8 mouse cellular contexts compared by ENCODE assay signal in genomic region chr7:84128661-84129060, GRCm38 (mm10). TPM values are rescaled to one million over a fixed set of nuclear protein-coding genes. Genes with fewer than 3 reads are reported as not detected.
DNase-seq lines count a peak whose midpoint lies in the region; ATAC-seq and TF ChIP-seq lines count a peak whose summit lies in the region.

No protein-coding gene starts in this region.

- 0 out of 2 replicates have a peak, but pooled peaks cover 2% of the 10 kb centered on the region for H3K79me2 ChIP-seq in heart, adult 2 months (replicated peaks; ENCODE audit: control insufficient read depth, insufficient read depth, low read length)

- H3K9me3 ChIP-seq in limb, embryonic 11.5 days (ENCODE audit: control insufficient read depth, low read length): no peaks in the 10 kb centered on the region
- H3K9me3 ChIP-seq in limb, embryonic 10.5 days (replicated peaks): no peaks in the 10 kb centered on the region
- H3K9me3 ChIP-seq in kidney, postnatal 0 days (replicated peaks; ENCODE audit: low read length): no peaks in the 10 kb centered on the region
- no peaks in the 10 kb centered on the region for H3K9me3 ChIP-seq in stomach, embryonic 14.5 days (ENCODE audit: control insufficient read depth, low read depth, low read length)

- H3K4me3 ChIP-seq in limb, embryonic 11.5 days (ENCODE audit: low read depth, low read length): no peak overlapping the region
- H3K4me3 ChIP-seq in limb, embryonic 10.5 days: no peak overlapping the region
- H3K4me3 ChIP-seq in heart, adult 2 months: no peak overlapping the region
- no peak overlapping the region for H3K4me3 ChIP-seq in kidney, postnatal 0 days (replicated peaks; ENCODE audit: low read depth, low read length)
- H3K4me3 ChIP-seq in stomach, embryonic 14.5 days (ENCODE audit: low read depth, low read length): no peak overlapping the region

- 74% methylated on average over 8 of the region's 8 CpGs for WGBS in limb, embryonic 11.5 days
- WGBS in limb, embryonic 10.5 days: 82% methylated on average over 8 of the region's 8 CpGs
- WGBS in heart, adult 2 months: 44% methylated on average over 8 of the region's 8 CpGs
- WGBS in kidney, postnatal 0 days: 34% methylated on average over 8 of the region's 8 CpGs
- WGBS in stomach, embryonic 14.5 days: 44% methylated on average over 8 of the region's 8 CpGs

- H3K36me3 ChIP-seq in limb, embryonic 11.5 days (ENCODE audit: control insufficient read depth, insufficient read depth, low read length): no peaks in the 10 kb centered on the region
- no peaks in the 10 kb centered on the region for H3K36me3 ChIP-seq in limb, embryonic 10.5 days
- H3K36me3 ChIP-seq in heart, adult 2 months (ENCODE audit: control insufficient read depth, insufficient read depth, low read length): peaks cover 6% of the 10 kb centered on the region; the same call in 1 of the 2 replicates
- H3K36me3 ChIP-seq in kidney, postnatal 0 days (ENCODE audit: insufficient read depth, low read length): 0 out of 2 replicates have a peak, but pooled peaks cover 4% of the 10 kb centered on the region
- no peaks in the 10 kb centered on the region for H3K36me3 ChIP-seq in stomach, embryonic 14.5 days (ENCODE audit: control insufficient read depth, insufficient read depth, low read length)

- TF ChIP-seq EP300 in heart, adult 2 months (IDR thresholded peaks at IDR 0.05; ENCODE audit: insufficient read depth, low read depth, low read length): peak; percentile 54; the same call in 1 of the 2 replicates

- no peak overlapping the region for H3K4me2 ChIP-seq in limb, embryonic 11.5 days (ENCODE audit: low read depth, severe bottlenecking)
- no peak overlapping the region for H3K4me2 ChIP-seq in kidney, postnatal 0 days (ENCODE audit: low read length)
- no peak overlapping the region for H3K4me2 ChIP-seq in stomach, embryonic 14.5 days (replicated peaks; ENCODE audit: low read depth, low read length)

- no peak for DNase-seq in limb, embryonic 11.5 days (ENCODE audit: low spot score)
- no peak for DNase-seq in limb, embryonic 10.5 days (ENCODE audit: low spot score)
- DNase-seq in heart, adult 2 months: peak; percentile 49 to 77
- peak; percentile 70 for DNase-seq in kidney, postnatal 0 days (ENCODE audit: low spot score)
- DNase-seq in natural killer cell, adult 2 months (ENCODE audit: low spot score in 2 of 2): no peak
- DNase-seq in liver: no peak

- TF ChIP-seq CTCF in heart, adult 2 months (IDR thresholded peaks at IDR 0.05): no peak
- TF ChIP-seq CTCF in kidney, postnatal 0 days (IDR thresholded peaks at IDR 0.05; ENCODE audit: low read depth): no peak

- ATAC-seq in limb, embryonic 11.5 days (ENCODE audit: insufficient number of reproducible peaks, low FRiP score, low TSS enrichment, low read depth): 0 out of 2 replicates have a peak, but pooled peaks have one; percentile 35
- ATAC-seq in kidney, postnatal 0 days (replicated peaks; ENCODE audit: low FRiP score, low read depth): peak; percentile 79; the same call in 1 of the 2 replicates
- ATAC-seq in stomach, embryonic 14.5 days (ENCODE audit: insufficient number of reproducible peaks, insufficient read depth, low FRiP score, low read depth): peak; percentile 74
- ATAC-seq in erythroid progenitor cell, adult 5-6 weeks (replicated peaks; ENCODE audit: low FRiP score, poor library complexity, severe bottlenecking): no peak

- no peak overlapping the region for H3K27ac ChIP-seq in limb, embryonic 11.5 days (replicated peaks; ENCODE audit: low read depth, low read length)
- no peak overlapping the region for H3K27ac ChIP-seq in limb, embryonic 10.5 days
- H3K27ac ChIP-seq in heart, adult 2 months: peak overlapping the region; percentile 72
- peak overlapping the region; percentile 66; the same call in 1 of the 2 replicates for H3K27ac ChIP-seq in kidney, postnatal 0 days
- H3K27ac ChIP-seq in stomach, embryonic 14.5 days (ENCODE audit: low read length): no peak overlapping the region

- H3K27me3 ChIP-seq in limb, embryonic 11.5 days (ENCODE audit: control insufficient read depth, insufficient read depth, low read length): no peaks in the 10 kb centered on the region
- H3K27me3 ChIP-seq in limb, embryonic 10.5 days (ENCODE audit: low read depth, poor library complexity, severe bottlenecking): no peaks in the 10 kb centered on the region
- no peaks in the 10 kb centered on the region for H3K27me3 ChIP-seq in heart, adult 2 months (ENCODE audit: control insufficient read depth, insufficient read depth, low read length)
- H3K27me3 ChIP-seq in kidney, postnatal 0 days (ENCODE audit: insufficient read depth, low read length): no peaks in the 10 kb centered on the region
- no peaks in the 10 kb centered on the region for H3K27me3 ChIP-seq in stomach, embryonic 14.5 days (ENCODE audit: control insufficient read depth, insufficient read depth, low read length)

- no peak for TF ChIP-seq POLR2A in heart, adult 2 months (IDR thresholded peaks at IDR 0.05; ENCODE audit: insufficient read depth, low read depth, low read length)

- no peak overlapping the region for H3K9ac ChIP-seq in limb, embryonic 11.5 days (ENCODE audit: low read length)
- H3K9ac ChIP-seq in heart, adult 2 months (ENCODE audit: low read depth, low read length): no peak overlapping the region
- H3K9ac ChIP-seq in kidney, postnatal 0 days (ENCODE audit: low read depth, low read length): no peak overlapping the region
- H3K9ac ChIP-seq in stomach, embryonic 14.5 days (replicated peaks; ENCODE audit: low read depth, low read length): no peak overlapping the region

- intact Hi-C loops in heart, adult 2 months (cut with DNase I): loop anchor here (2.0 kb wide), 1 partner anchor 18 kb away; no protein-coding TSS in a partner anchor

- peaks cover 8% of the 10 kb centered on the region; the same call in 1 of the 2 replicates for H3K4me1 ChIP-seq in limb, embryonic 11.5 days (ENCODE audit: control insufficient read depth, insufficient read depth, low read length)
- H3K4me1 ChIP-seq in limb, embryonic 10.5 days: peaks cover 19% of the 10 kb centered on the region
- peaks cover 15% of the 10 kb centered on the region for H3K4me1 ChIP-seq in heart, adult 2 months (ENCODE audit: control insufficient read depth, insufficient read depth, low read length)
- H3K4me1 ChIP-seq in kidney, postnatal 0 days (replicated peaks; ENCODE audit: insufficient read depth, low read length): peaks cover 28% of the 10 kb centered on the region
- H3K4me1 ChIP-seq in stomach, embryonic 14.5 days (ENCODE audit: control insufficient read depth, insufficient read depth, low read length): peaks cover 24% of the 10 kb centered on the region

RNA-seq across cellular contexts. Expression of gene Abhd17c, which starts 23.0 kb away (rescaled TPM):
- 51.8 and 57.1 TPM in 2 replicates for polyA plus RNA-seq in limb, embryonic 11.5 days (2014; fragmentation: Nextera tagmentation; extraction: Ambion mirVana)
- 46.2 and 53.6 TPM in 2 replicates for polyA plus RNA-seq in limb, embryonic 10.5 days (2016; fragmentation: Nextera tagmentation; extraction: Ambion mirVana)
- total RNA-seq in heart, adult 2 months (2021): 10 to 100 TPM; 32.7 to 34.8 TPM
- 29.5 and 40.8 TPM in 2 replicates for polyA plus RNA-seq in heart, adult 2 months (2012; rRNA removed)
- polyA plus RNA-seq in kidney, postnatal 0 days (2015; fragmentation: Nextera tagmentation; extraction: Ambion mirVana): 124 and 135 TPM in 2 replicates
- 13.5 and 14.3 TPM in 2 replicates for polyA plus RNA-seq in stomach, embryonic 14.5 days (2014; fragmentation: Nextera tagmentation; extraction: Ambion mirVana)
- 10.1 and 13.7 TPM in 2 replicates for total RNA-seq in erythroid progenitor cell, adult 5-6 weeks (2015; ENCODE audit: low replicate concordance)
- total RNA-seq in erythroid progenitor cell, adult 5-6 weeks (2017; ENCODE audit: low replicate concordance): 2.3 and 4.3 TPM in 2 replicates

RNA-seq across cellular contexts. Expression of gene Cemip, which starts 42.4 kb away (rescaled TPM):
- not detected in 2 replicates for polyA plus RNA-seq in limb, embryonic 11.5 days (2014; fragmentation: Nextera tagmentation; extraction: Ambion mirVana)
- 0.03 TPM in 1 of 2 replicates, not detected in the other for polyA plus RNA-seq in limb, embryonic 10.5 days (2016; fragmentation: Nextera tagmentation; extraction: Ambion mirVana)
- under 1 TPM in 1 of 2 experiments, not detected in 1; 0.14 TPM for total RNA-seq in heart, adult 2 months (2021)
- polyA plus RNA-seq in heart, adult 2 months (2012; rRNA removed): 0.12 TPM in 1 of 2 replicates, not detected in the other
- 0.17 and 0.28 TPM in 2 replicates for polyA plus RNA-seq in kidney, postnatal 0 days (2015; fragmentation: Nextera tagmentation; extraction: Ambion mirVana)
- 0.36 and 0.42 TPM in 2 replicates for polyA plus RNA-seq in stomach, embryonic 14.5 days (2014; fragmentation: Nextera tagmentation; extraction: Ambion mirVana)
- not detected in 2 replicates for total RNA-seq in erythroid progenitor cell, adult 5-6 weeks (2015; ENCODE audit: low replicate concordance)
- 0.13 TPM in 1 of 2 replicates, not detected in the other for total RNA-seq in erythroid progenitor cell, adult 5-6 weeks (2017; ENCODE audit: low replicate concordance)

Comparison
In these comparisons a context has a peak if more than half of its experiments do, and no peak if none do; other contexts are left out.
1. DNase-seq: peak in heart, adult 2 months (2 of 2) and kidney, postnatal 0 days (single experiment); none in limb, embryonic 11.5 days (single experiment), limb, embryonic 10.5 days (single experiment), natural killer cell, adult 2 months (0 of 2) and liver (single experiment).
2. H3K27ac ChIP-seq: peak in heart, adult 2 months (single experiment) and kidney, postnatal 0 days (single experiment); none in limb, embryonic 11.5 days (single experiment), limb, embryonic 10.5 days (single experiment) and stomach, embryonic 14.5 days (single experiment).